Mouse (Mus musculus): ENCODE measurements at regions not wholly inside any gene's neighbourhood (a gene's known extent, or its start where the extent isn't known, plus 50 kb on each side); places are given as distances from the start of the nearest gene placed in this dataset.

DNA sequence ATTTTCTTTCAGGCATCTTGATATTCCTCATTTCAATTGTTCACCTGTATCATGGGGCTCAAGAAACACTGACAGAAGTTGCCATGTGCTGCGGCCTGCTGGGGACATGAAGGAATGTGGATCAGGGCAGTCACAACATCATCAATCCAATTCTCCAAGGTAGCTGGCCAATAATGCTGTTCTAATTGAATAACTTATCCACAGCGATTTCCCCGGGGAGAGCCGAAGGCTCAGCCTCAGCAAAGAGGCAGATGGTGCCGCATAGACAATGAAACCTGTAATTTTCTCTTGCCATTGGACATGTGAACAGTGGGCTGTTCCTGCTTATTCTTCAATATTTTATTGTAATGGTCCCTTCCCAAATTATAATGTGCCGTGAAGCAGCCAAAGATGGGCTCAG, 429.1 kb upstream of the Klf12 start:
- Histone ChIP-seq H3K4me1 (ENCODE audit: insufficient read depth, low read depth, low read length) (no peaks in the 10 kb centered on the region), H3K27me3 (ENCODE audit: insufficient read depth, low read length) (no peaks in the 10 kb centered on the region), H3K9me3 (replicated peaks) (peaks cover 21% of the 10 kb centered on the region), H3K36me3 (replicated peaks) (no peaks in the 10 kb centered on the region), H3K4me3 (ENCODE audit: low read depth, low read length) (no peak overlapping the region)
- ATAC-seq (ENCODE audit: extremely low read depth, insufficient number of reproducible peaks, low FRiP score, poor library complexity, severe bottlenecking) (no peak), DNase-seq (ENCODE audit: low spot score) (no peak)
- TF ChIP-seq GATA2 (IDR thresholded peaks at IDR 0.05; ENCODE audit: borderline replicate concordance, low read depth, low read length) (no peak), GATA1 (IDR thresholded peaks at IDR 0.05; ENCODE audit: borderline replicate concordance, low read length) (no peak), CTCF (IDR thresholded peaks at IDR 0.05; ENCODE audit: low read depth, low read length) (no peak), TAL1 (conservative IDR thresholded peaks at IDR 0.05; ENCODE audit: low read depth, low read length) (no peak), POLR2AphosphoS5 (IDR thresholded peaks at IDR 0.05; ENCODE audit: insufficient replicate concordance, low read depth, low read length) (no peak)

DNA sequence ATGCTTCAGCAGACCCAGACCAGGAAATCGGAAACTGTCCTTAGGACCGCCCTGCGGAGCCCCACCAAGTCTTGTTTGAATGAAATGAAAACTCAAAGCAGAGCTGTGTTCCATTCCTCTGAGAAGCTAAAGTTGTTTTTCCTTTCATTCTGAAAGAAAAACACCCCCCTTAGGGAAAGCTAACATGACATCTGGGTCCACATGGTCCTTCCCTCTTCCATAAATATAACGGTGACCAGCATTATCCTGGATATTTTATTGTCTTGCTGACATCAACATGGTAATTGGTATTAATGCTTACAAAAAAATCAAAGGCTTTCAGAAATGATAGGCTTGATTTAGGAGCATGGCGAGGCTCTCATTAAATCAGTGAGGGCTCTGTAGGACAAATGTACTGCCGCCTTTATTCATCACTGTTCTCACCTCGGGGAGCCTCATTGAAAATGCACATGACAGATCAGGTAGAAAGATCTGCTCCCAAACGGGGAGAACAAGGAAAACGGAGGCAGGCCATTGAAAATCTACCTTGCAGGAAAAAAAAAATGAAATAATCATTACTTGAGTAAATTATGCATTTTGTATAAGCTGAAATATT, 381.0 kb upstream of the Klf12 start:
- no peaks in the 10 kb centered on the region for H3K27me3 ChIP-seq (ENCODE audit: insufficient read depth, low read length)
- no peak for ATAC-seq (ENCODE audit: extremely low read depth, insufficient number of reproducible peaks, low FRiP score, poor library complexity, severe bottlenecking)
- TF ChIP-seq TAL1 (conservative IDR thresholded peaks at IDR 0.05; ENCODE audit: low read depth, low read length) (no peak), GATA1 (IDR thresholded peaks at IDR 0.05; ENCODE audit: borderline replicate concordance, low read length) (no peak), POLR2AphosphoS5 (IDR thresholded peaks at IDR 0.05; ENCODE audit: insufficient replicate concordance, low read depth, low read length) (no peak), CTCF (IDR thresholded peaks at IDR 0.05; ENCODE audit: low read depth, low read length) (no peak)

DNA sequence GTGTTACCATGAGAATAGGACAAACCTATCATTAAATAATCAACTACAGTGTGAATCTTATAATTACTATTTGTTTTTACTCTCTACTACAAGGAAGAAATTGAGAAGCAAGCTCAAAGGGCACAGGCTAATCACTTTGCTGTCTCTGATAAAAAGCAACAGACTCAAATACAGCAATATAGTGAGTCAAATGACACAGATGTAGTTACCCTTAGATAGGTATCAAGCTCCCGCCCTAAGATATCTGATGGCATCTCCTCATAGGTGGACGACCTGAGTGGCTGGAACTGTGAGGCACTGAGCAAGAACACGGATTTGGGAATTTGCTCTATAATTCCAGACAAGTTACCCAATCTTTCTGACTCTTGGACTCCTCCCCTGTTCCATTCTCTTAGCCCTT, 379.7 kb upstream of the Klf12 start:
- Histone ChIP-seq H3K27me3 (ENCODE audit: insufficient read depth, low read length) (no peaks in the 10 kb centered on the region), H3K4me1 (ENCODE audit: insufficient read depth, low read depth, low read length) (no peaks in the 10 kb centered on the region), H3K9me3 (replicated peaks) (peaks cover 20% of the 10 kb centered on the region), H3K4me3 (ENCODE audit: low read depth, low read length) (no peak overlapping the region), H3K36me3 (replicated peaks) (no peaks in the 10 kb centered on the region)
- TF ChIP-seq POLR2AphosphoS5 (IDR thresholded peaks at IDR 0.05; ENCODE audit: insufficient replicate concordance, low read depth, low read length) (no peak), CTCF (IDR thresholded peaks at IDR 0.05; ENCODE audit: low read depth, low read length) (no peak), TAL1 (conservative IDR thresholded peaks at IDR 0.05; ENCODE audit: low read depth, low read length) (no peak), GATA1 (IDR thresholded peaks at IDR 0.05; ENCODE audit: borderline replicate concordance, low read length) (no peak)
- DNase-seq (ENCODE audit: low spot score) (no peak), ATAC-seq (ENCODE audit: extremely low read depth, insufficient number of reproducible peaks, low FRiP score, poor library complexity, severe bottlenecking) (no peak)

More for the DNA sequence above, 381.0 kb upstream of the Klf12 start:
- no peak for DNase-seq (ENCODE audit: low spot score)
- H3K9me3 ChIP-seq (replicated peaks), result peaks cover 20% of the 10 kb centered on the region
- no peaks in the 10 kb centered on the region for H3K36me3 ChIP-seq (replicated peaks)
- no peaks in the 10 kb centered on the region for H3K4me1 ChIP-seq (ENCODE audit: insufficient read depth, low read depth, low read length)
- no peak overlapping the region for H3K4me3 ChIP-seq (ENCODE audit: low read depth, low read length)

DNA sequence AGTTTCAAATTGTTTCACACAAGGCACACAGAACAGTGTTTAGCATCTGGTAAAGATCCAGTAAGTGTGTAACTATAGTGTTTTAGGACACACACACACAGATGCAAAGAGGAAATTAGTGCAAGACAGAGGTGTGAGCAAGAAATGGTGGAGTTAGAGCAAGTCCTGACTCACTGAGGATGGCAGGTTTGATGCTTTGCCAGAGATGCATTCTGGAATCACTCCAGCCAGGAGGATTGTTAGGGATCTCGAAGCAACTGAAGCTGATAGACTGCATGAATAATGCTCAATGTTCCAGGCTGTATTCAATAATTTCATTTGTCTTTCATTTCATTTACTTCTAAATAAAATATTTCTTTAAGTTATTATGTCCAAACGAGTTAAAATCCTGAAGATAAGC, 357.6 kb upstream of the Klf12 start:
- DNase-seq (ENCODE audit: low spot score), result no peak
- Histone ChIP-seq H3K4me3 (ENCODE audit: low read depth, low read length) (no peak overlapping the region), H3K36me3 (replicated peaks) (no peaks in the 10 kb centered on the region), H3K9me3 (replicated peaks) (peaks cover 13% of the 10 kb centered on the region), H3K4me1 (ENCODE audit: insufficient read depth, low read depth, low read length) (no peaks in the 10 kb centered on the region), H3K27me3 (ENCODE audit: insufficient read depth, low read length) (no peaks in the 10 kb centered on the region)
- no peak for TF ChIP-seq GATA2 (IDR thresholded peaks at IDR 0.05; ENCODE audit: borderline replicate concordance, low read depth, low read length)
- TF ChIP-seq POLR2AphosphoS5 (IDR thresholded peaks at IDR 0.05; ENCODE audit: insufficient replicate concordance, low read depth, low read length), result no peak
- ATAC-seq (ENCODE audit: extremely low read depth, insufficient number of reproducible peaks, low FRiP score, poor library complexity, severe bottlenecking), result no peak

DNA sequence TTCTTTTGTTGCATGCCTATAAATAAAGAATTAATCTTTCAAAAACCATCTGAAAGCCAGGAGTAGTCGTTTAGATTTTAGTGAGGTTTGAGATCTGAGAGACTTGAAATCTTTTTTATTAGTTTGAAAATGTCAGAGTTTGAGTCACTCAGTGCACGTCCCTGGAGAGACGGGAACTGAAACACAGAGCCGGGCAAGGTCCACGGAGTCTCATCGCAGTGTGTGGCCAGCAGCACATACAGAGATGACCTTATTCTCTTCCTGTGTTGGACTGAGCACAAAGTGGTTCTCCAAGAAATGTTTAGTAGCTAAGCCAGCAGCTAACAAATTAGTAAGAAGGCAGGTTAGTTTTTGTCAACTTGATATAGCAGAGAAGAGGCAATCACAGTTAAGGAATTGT, 350.0 kb upstream of the Klf12 start:
- no peak for ATAC-seq (ENCODE audit: extremely low read depth, insufficient number of reproducible peaks, low FRiP score, poor library complexity, severe bottlenecking)
- no peak for TF ChIP-seq GATA1 (IDR thresholded peaks at IDR 0.05; ENCODE audit: borderline replicate concordance, low read length)
- TF ChIP-seq GATA2 (IDR thresholded peaks at IDR 0.05; ENCODE audit: borderline replicate concordance, low read depth, low read length), result no peak
- TF ChIP-seq TAL1 (conservative IDR thresholded peaks at IDR 0.05; ENCODE audit: low read depth, low read length), result no peak
- TF ChIP-seq POLR2AphosphoS5 (IDR thresholded peaks at IDR 0.05; ENCODE audit: insufficient replicate concordance, low read depth, low read length), result no peak
- TF ChIP-seq CTCF (IDR thresholded peaks at IDR 0.05; ENCODE audit: low read depth, low read length), result no peak
- peaks cover 12% of the 10 kb centered on the region for H3K9me3 ChIP-seq (replicated peaks)

DNA sequence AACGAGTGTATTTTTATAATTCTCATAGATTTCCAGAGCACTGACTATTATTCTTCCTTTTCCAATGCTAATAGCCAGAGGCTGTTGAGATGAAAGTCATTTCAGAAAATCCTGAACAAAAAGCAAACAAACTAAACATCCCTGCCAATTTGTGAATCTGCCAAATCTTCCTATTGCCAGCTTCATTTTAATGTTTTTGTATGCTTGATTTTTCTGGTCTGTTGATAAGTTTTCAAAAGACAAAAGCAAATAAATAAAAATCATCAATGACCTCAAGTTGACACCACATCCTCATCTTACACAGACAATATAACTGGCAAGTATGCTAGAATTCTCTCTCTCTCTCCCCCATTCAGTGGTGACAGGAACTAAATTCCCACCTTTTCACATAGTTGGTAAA, 347.2 kb upstream of the Klf12 start:
- Histone ChIP-seq H3K9me3 (replicated peaks) (peaks cover 10% of the 10 kb centered on the region), H3K27me3 (ENCODE audit: insufficient read depth, low read length) (no peaks in the 10 kb centered on the region), H3K4me3 (ENCODE audit: low read depth, low read length) (no peak overlapping the region), H3K36me3 (replicated peaks) (no peaks in the 10 kb centered on the region), H3K4me1 (ENCODE audit: insufficient read depth, low read depth, low read length) (no peaks in the 10 kb centered on the region)
- ATAC-seq (ENCODE audit: extremely low read depth, insufficient number of reproducible peaks, low FRiP score, poor library complexity, severe bottlenecking) (no peak), DNase-seq (ENCODE audit: low spot score) (no peak)
- no peak for TF ChIP-seq GATA2 (IDR thresholded peaks at IDR 0.05; ENCODE audit: borderline replicate concordance, low read depth, low read length)
- TF ChIP-seq GATA1 (IDR thresholded peaks at IDR 0.05; ENCODE audit: borderline replicate concordance, low read length), result no peak
- no peak for TF ChIP-seq POLR2AphosphoS5 (IDR thresholded peaks at IDR 0.05; ENCODE audit: insufficient replicate concordance, low read depth, low read length)
- no peak for TF ChIP-seq TAL1 (conservative IDR thresholded peaks at IDR 0.05; ENCODE audit: low read depth, low read length)
- no peak for TF ChIP-seq CTCF (IDR thresholded peaks at IDR 0.05; ENCODE audit: low read depth, low read length)

More for the DNA sequence above, 350.0 kb upstream of the Klf12 start:
- no peak for DNase-seq (ENCODE audit: low spot score)
- Histone ChIP-seq H3K27me3 (ENCODE audit: insufficient read depth, low read length) (no peaks in the 10 kb centered on the region), H3K4me3 (ENCODE audit: low read depth, low read length) (no peak overlapping the region), H3K36me3 (replicated peaks) (no peaks in the 10 kb centered on the region), H3K4me1 (ENCODE audit: insufficient read depth, low read depth, low read length) (no peaks in the 10 kb centered on the region)

DNA sequence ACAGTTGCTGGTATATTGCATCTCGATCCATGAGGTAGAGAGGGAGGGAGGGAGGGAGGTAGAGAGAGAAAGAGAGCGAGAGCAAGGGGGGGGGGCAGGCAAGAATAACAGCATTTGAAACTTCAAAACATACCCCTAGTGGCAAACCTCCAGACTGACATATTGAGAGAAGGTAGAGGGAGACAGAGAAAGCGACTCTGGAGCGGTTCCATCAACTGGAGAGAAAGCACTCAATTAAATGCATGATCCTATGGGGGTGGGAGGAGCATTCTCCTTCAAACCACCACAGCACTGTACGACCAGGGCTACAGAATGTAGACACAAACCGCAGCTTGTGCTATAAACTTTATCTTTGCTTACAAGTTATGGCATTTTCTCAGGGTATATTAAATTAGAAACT, 345.7 kb upstream of the Klf12 start:
- TF ChIP-seq CTCF (IDR thresholded peaks at IDR 0.05; ENCODE audit: low read depth, low read length), result no peak
- no peak for TF ChIP-seq GATA1 (IDR thresholded peaks at IDR 0.05; ENCODE audit: borderline replicate concordance, low read length)
- no peak for TF ChIP-seq TAL1 (conservative IDR thresholded peaks at IDR 0.05; ENCODE audit: low read depth, low read length)
- TF ChIP-seq GATA2 (IDR thresholded peaks at IDR 0.05; ENCODE audit: borderline replicate concordance, low read depth, low read length), result no peak
- no peak for TF ChIP-seq POLR2AphosphoS5 (IDR thresholded peaks at IDR 0.05; ENCODE audit: insufficient replicate concordance, low read depth, low read length)
- H3K36me3 ChIP-seq (replicated peaks), result no peaks in the 10 kb centered on the region
- no peak for DNase-seq (ENCODE audit: low spot score)
- no peak overlapping the region for H3K4me3 ChIP-seq (ENCODE audit: low read depth, low read length)
- peaks cover 5% of the 10 kb centered on the region for H3K9me3 ChIP-seq (replicated peaks)
- no peak for ATAC-seq (ENCODE audit: extremely low read depth, insufficient number of reproducible peaks, low FRiP score, poor library complexity, severe bottlenecking)
- H3K27me3 ChIP-seq (ENCODE audit: insufficient read depth, low read length), result no peaks in the 10 kb centered on the region
- H3K4me1 ChIP-seq (ENCODE audit: insufficient read depth, low read depth, low read length), result no peaks in the 10 kb centered on the region
